Mouse (Mus musculus) megakaryocyte, adult 5-6 weeks (primary cell): Measurements from ENCODE around the gene Pi4kb. TPM values are rescaled to one million over a fixed set of nuclear protein-coding genes. Genes with fewer than 3 reads are reported as not detected.

Source experiments
- ATAC-seq: 2 replicates; pipeline ENCODE4 v1.8.0; 2016; ENCODE audit warnings: mild to moderate bottlenecking, inconsistent platforms; ENCODE audit not compliant: poor library complexity, severe bottlenecking
- total RNA-seq, 2 experiments: library from RNA; stranded (forward) in 1 of 2; stranded (reverse) in 1 of 2; fragments of 153-499, 151-499 nt in 1 of 2; fragments of 221-1000, 200-1000 nt in 1 of 2; gene quantifications; 2 replicates each; pipeline versions ENCODE4 v1.2.3 to v1.2.4; 2015 to 2017

Pi4kb gene
- total RNA-seq, 2 experiments from 2014 or later, result 17.9 to 22.2 TPM

- ATAC-seq, result peak; percentile 93
Observed at GRCm38 (mm10) chr3:94953764-94954616, 20.5 kb upstream of the Pi4kb start, which contains the start of gene Rfx5. Gene Rfx5, plus strand, starts transcription at chr3:94954075.

DNA sequence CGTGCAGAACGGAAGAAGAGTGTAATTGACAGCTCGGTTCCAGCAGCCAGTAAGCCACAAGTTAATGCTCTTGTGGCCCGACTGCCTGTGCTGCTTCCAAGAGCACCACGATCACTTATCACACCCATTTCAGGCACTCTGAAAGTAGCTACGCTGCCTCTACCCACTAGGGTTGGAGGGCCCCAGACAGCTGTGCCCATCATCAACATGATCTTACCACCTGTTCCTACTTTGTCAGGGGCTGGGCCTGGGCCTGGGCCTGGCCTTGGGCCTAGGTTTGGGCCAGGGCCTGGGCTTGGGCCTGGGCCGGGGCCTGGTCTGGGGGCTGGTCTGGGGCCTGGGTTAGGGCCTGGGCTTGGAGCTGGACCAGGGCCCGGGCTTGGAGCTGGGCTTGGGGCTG is 16.2 kb upstream of the Pi4kb start:
- no peak for ATAC-seq

- no peak for ATAC-seq
Observed at GRCm38 (mm10) chr3:94959871-94960270, 14.7 kb upstream of the Pi4kb start.

DNA sequence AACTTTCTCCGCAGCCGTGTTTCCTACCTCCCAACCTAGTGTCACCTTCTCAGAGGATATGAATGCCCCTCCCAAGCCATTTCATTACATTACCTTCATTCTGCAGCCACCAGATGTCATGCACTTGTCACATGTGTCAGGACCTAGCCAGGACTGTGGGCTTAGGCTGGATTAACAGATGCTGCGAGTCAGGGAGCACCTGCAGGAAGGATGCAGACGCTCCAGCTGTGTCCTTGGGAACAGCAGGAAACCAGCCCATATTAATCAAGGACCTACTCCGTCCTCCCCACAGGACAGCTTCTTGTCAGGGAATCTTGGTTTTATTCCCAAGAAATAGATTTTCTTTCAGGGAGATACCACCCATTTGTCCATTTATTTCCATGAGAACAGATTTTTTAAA is 14.2 kb upstream of the Pi4kb start:
- no peak for ATAC-seq

DNA sequence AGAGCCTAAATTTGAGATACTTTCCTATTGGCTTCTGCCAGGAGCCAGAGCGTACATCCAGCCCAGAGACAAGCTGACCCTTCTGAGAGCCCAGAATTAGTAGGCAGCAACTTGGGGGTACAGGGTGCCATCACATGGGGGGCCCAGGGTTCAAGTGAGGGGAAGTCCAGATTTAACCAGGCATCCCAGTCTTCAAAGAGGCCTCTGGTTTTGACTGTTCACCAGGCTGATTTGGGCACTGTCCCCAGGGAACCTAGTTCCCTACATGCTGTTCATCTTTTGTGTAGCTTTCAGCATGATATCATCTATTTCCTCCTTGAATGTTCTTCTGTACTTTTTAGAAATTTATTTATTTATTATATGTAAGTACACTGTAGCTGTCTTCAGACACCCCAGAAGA is 9.5 kb upstream of the Pi4kb start:
- ATAC-seq, result no peak

- no peak for ATAC-seq
Observed at GRCm38 (mm10) chr3:94965878-94966277, 8.7 kb upstream of the Pi4kb start.

GRCm38 (mm10) chr3:94972552-94972951 is 2.0 kb upstream of the Pi4kb start:
- no peak for ATAC-seq

DNA sequence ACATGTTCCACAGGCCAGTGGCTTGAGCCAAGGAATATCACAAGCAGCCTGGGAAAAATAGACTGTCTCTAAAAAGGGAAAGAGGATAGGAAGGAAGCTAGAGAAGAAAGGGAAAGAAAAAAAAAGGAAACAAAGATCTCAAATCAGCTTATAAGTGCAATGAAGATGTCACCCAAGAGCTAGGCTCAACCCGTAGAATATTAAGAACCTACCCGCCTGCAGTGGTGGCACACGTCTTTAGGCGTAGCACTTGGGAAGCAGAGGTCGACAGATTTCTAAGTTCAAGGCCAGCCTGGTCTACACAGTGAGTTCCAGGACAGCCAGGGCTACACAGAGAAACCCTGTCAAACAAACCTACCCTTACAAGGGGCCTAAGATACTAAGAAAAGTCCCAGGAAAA is 911 bp upstream of the Pi4kb start:
- ATAC-seq, result no peak

DNA sequence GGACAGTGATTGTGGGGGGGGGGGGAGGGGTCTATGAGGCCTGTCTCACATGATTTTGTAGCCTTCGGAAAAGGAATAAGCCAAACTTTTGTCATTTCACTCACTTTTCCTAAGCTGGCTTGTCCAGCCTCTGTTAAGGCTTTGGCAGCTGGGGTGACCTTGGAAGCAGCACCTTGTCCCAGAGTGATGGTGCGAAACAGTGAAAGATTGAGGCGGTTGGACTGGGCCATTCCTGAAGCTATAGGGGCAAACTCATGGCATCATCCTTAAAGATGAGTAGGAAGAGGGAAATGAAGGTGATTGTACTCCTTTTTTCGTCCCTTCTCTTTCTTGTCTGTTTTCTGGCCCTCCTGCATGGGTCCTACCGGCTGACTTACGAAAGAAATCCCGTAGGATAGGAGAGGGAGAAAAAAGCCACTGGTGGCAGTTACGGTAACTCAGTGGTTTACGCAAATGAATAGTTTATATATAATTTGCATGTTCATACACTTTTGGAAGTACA is 454 bp upstream of the Pi4kb start:
- ATAC-seq, result peak; percentile 4; the same call in 1 of the 2 replicates

- ATAC-seq, result no peak
Observed at GRCm38 (mm10) chr3:94984312-94984711, 9.8 kb downstream of the Pi4kb start.

DNA sequence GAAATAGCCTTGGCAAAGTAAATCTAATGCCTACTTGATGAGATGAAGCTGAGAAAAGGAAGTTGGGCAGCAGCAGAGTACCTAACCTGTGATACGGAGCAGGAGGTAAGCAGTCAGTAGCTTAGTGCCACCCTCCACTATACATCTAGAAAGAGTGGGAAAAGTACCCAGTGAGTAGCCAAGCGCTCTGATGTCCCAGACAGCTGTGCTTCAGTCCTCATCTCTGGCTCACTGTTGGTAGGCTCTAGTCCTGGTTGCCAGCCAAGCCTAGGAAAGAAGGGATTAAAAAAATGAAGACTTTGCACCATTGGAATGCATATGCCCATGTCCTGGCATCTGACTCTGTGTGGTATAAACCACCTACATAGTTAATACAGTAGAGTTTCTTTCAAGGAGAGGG is 11.0 kb downstream of the Pi4kb start:
- ATAC-seq, result no peak

GRCm38 (mm10) chr3:94987578-94987977 is 13.0 kb downstream of the Pi4kb start:
- no peak for ATAC-seq

DNA sequence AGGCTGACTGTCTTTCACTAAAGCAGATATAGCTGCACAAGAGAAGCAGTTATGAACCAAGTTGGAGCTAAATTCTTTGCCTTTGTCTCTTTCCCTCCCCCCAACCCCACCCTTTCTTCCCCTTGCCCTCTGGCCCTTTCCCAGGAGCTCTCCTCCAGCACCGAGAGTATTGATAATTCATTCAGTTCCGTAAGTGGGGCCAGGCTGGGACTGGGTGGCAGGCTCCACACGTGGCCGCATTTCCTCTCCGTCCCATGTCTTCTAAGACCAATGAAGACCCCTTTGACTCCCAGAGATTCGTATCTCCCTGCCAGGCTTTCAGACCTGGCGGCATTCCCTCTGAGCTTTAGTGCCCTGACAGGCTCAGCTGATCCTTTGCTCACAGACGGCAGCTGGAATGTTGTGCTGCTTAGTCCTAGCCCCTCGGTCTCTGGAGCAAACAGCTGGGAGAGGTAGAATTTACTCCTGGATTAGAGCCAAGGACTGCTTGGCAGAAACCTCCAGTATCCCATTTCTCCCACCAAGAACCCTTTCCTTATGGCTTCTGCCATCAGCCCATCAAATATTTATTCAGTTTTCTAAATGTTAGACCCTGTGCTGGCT is 14.7 kb downstream of the Pi4kb start:
- no peak for ATAC-seq

GRCm38 (mm10) chr3:94996946-94997345 is 22.4 kb downstream of the Pi4kb start:
- peak; percentile 97 for ATAC-seq

DNA sequence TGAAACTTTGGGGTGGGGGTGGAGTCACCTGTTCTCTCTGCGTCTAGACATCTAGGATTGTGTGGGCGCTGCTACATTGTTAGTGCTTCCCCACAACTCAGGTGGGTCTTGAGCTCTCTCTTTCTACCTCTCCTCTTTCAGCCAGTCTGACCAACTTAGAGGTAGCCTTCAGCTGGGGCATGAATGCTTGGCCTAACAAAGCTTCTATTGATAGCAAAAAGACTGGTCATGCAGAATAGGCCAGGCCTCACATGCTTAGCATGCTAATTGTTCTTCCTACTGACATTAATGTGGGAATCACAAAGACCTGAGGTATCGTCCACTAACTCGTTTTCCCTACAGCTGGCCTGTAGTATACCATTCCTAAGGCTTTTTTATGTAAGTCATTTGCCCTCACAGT is 28.0 kb downstream of the Pi4kb start:
- ATAC-seq, result no peak

- ATAC-seq, result no peak
Observed at GRCm38 (mm10) chr3:95003273-95003672, 28.7 kb downstream of the Pi4kb start.

DNA sequence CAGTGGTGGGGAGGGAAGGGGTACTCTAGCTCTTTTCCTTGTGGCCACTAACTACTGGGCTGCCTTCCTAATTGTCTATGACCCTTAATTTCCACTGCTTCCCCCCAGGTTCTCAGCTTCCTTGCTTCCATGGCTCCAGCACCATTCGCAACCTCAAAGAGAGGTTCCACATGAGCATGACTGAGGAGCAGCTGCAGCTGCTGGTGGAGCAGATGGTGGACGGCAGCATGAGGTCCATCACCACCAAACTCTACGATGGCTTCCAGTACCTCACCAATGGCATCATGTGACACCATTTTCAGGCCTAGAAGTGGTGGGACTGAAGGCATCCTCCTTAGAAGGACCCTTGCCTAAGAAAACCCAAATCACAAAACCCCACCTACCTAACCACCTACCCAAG is 31.1 kb downstream of the Pi4kb start:
- no peak for ATAC-seq

DNA sequence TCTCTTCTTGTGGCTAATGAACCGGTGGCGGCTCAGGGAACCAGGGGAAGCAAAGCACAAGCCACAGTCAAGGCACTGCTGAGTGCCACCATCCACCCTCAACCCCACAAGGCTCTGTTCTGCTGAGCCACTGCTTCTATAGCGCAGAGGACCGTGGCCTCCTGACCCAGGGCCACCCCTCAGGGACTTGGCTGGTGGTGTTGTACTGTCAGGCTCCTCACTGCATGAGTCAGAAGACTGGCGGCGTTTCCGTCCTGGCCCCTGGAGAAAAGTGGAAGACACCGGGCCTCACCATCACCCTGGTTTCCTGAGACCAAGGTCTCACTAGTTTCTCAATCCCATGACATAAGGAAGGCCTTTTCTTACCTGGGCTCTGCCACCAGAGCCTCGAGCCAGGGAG is 33.2 kb downstream of the Pi4kb start:
- ATAC-seq, result no peak

- ATAC-seq, result no peak
Observed at GRCm38 (mm10) chr3:95010396-95010795, 35.9 kb downstream of the Pi4kb start.

DNA sequence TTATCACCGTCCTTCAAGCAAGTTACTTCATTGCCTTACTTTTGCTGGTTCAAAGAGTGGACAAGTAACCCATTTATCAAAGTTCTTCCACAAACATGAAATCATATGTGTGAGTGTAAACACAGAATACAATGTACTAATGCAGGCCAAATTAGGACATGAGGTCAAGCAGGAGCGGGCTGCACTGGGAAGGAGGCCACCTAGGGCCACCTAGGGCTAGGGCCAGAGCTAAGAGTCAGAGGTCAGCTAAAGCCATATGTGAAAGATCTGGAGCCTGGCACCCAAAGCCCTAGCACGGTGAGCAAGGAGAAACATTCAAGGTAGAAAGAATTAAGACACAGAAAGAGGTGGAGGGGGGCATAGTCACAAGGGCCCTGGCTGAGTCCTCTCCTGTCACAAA is 38.5 kb downstream of the Pi4kb start:
- no peak for ATAC-seq

GRCm38 (mm10) chr3:95013699-95014427 is 39.3 kb downstream of the Pi4kb start:
- no peak for ATAC-seq
